Mouse (Mus musculus) erythroblast, embryonic 14.5 days (primary cell): ENCODE results near the gene Mob4. TPM values are rescaled to one million over a fixed set of nuclear protein-coding genes. Genes with fewer than 3 reads are reported as not detected.

ENCODE experiments used
- H3K27me3 ChIP-seq: 2 replicates; pipeline ENCODE4 v1.6.1; 2012; ENCODE audit warnings: inconsistent platforms; ENCODE audit not compliant: control insufficient read depth
- H3K36me3 ChIP-seq: 2 replicates; pipeline ENCODE4 v1.6.1; 2012; ENCODE audit warnings: mild to moderate bottlenecking, inconsistent platforms; ENCODE audit not compliant: control insufficient read depth
- H3K4me1 ChIP-seq: 2 replicates; pipeline ENCODE4 v1.6.1; 2012; ENCODE audit warnings: inconsistent platforms; ENCODE audit not compliant: control insufficient read depth
- H3K4me3 ChIP-seq: replicated peaks from 2 replicates; pipeline ENCODE3; 2012; ENCODE audit warnings: moderate library complexity, mild to moderate bottlenecking, inconsistent platforms
- H3K9me3 ChIP-seq: 2 replicates; pipeline ENCODE4 v1.6.1; 2012; ENCODE audit warnings: low read length, inconsistent platforms, mixed read lengths; ENCODE audit not compliant: control insufficient read depth
- GATA1 ChIP-seq: IDR thresholded peaks from 2 replicates; pipeline ENCODE4 v1.6.1; 2012; ENCODE audit warnings: low read length, inconsistent platforms, mixed read lengths
- TAL1 ChIP-seq: IDR thresholded peaks from 3 replicates; pipeline ENCODE4 v1.6.1; 2012; ENCODE audit warnings: low read length, inconsistent platforms, mixed read lengths
- polyA plus RNA-seq: library from polyadenylated mRNA; stranded (reverse); fragments of >175 nt; gene quantifications from 2 replicates; pipeline ENCODE4 v1.2.3, GENCODE M21; 2012

Mob4 gene
- polyA plus RNA-seq, result 0.29 and 0.73 TPM in 2 replicates

GRCm38 (mm10) chr1:55130943-55131401, at the start of gene Mob4:
Mob4 (plus strand) TSS chr1:55131231.
- Histone ChIP-seq H3K4me3 (peak within 1 kb of the TSS; percentile 100), H3K27me3 (no peaks in the 10 kb centered on the region), H3K9me3 (no peaks in the 10 kb centered on the region), H3K4me1 (peaks cover 37% of the 10 kb centered on the region), H3K36me3 (peaks cover 15% of the 10 kb centered on the region)
- no peak for TF ChIP-seq TAL1
- TF ChIP-seq GATA1, result no peak

- Histone ChIP-seq H3K27me3 (no peaks in the 10 kb centered on the region), H3K4me1 (peaks cover 38% of the 10 kb centered on the region), H3K36me3 (peaks cover 82% of the 10 kb centered on the region), H3K9me3 (no peaks in the 10 kb centered on the region), H3K4me3 (no peak overlapping the region)
- TF ChIP-seq GATA1 (no peak), TAL1 (no peak)
Measured at GRCm38 (mm10) chr1:55082106-55082505, 48.9 kb upstream of the Mob4 start.

GRCm38 (mm10) chr1:55085781-55086366, 45.2 kb upstream of the Mob4 start:
- TF ChIP-seq GATA1, result no peak
- Histone ChIP-seq H3K4me1 (peaks cover 62% of the 10 kb centered on the region), H3K9me3 (no peaks in the 10 kb centered on the region), H3K36me3 (peaks cover 53% of the 10 kb centered on the region), H3K27me3 (no peaks in the 10 kb centered on the region), H3K4me3 (peak overlapping the region; percentile 95)

GRCm38 (mm10) chr1:55086868-55087400, 44.1 kb upstream of the Mob4 start:
- peaks cover 49% of the 10 kb centered on the region for H3K36me3 ChIP-seq
- no peak for TF ChIP-seq TAL1
- TF ChIP-seq GATA1, result no peak
- peak overlapping the region; percentile 95 for H3K4me3 ChIP-seq
- no peaks in the 10 kb centered on the region for H3K9me3 ChIP-seq
- H3K27me3 ChIP-seq, result no peaks in the 10 kb centered on the region
- peaks cover 68% of the 10 kb centered on the region for H3K4me1 ChIP-seq

GRCm38 (mm10) chr1:55087401-55087904, 43.6 kb upstream of the Mob4 start:
- no peaks in the 10 kb centered on the region for H3K27me3 ChIP-seq
- peaks cover 72% of the 10 kb centered on the region for H3K4me1 ChIP-seq
- peak overlapping the region; percentile 95 for H3K4me3 ChIP-seq
- no peaks in the 10 kb centered on the region for H3K9me3 ChIP-seq
- TF ChIP-seq TAL1, result no peak
- TF ChIP-seq GATA1, result no peak
- peaks cover 47% of the 10 kb centered on the region for H3K36me3 ChIP-seq

GRCm38 (mm10) chr1:55087932-55088610, 43.0 kb upstream of the Mob4 start, which contains the start of the genes Hspe1 and Hspd1:
Hspe1 (plus strand) TSS chr1:55088132.
Hspd1 (minus strand) TSS chr1:55088243.
- no peak for TF ChIP-seq GATA1
- no peak for TF ChIP-seq TAL1
- peaks cover 41% of the 10 kb centered on the region for H3K36me3 ChIP-seq
- no peaks in the 10 kb centered on the region for H3K27me3 ChIP-seq
- H3K4me1 ChIP-seq, result peaks cover 74% of the 10 kb centered on the region
- no peaks in the 10 kb centered on the region for H3K9me3 ChIP-seq
- H3K4me3 ChIP-seq, result peak within 1 kb of the TSS; percentile 95

- TF ChIP-seq TAL1, result no peak
- no peak for TF ChIP-seq GATA1
- H3K4me3 ChIP-seq, result peak overlapping the region; percentile 95
- H3K4me1 ChIP-seq, result peaks cover 69% of the 10 kb centered on the region
- H3K27me3 ChIP-seq, result no peaks in the 10 kb centered on the region
- no peaks in the 10 kb centered on the region for H3K9me3 ChIP-seq
- peaks cover 37% of the 10 kb centered on the region for H3K36me3 ChIP-seq
Measured at GRCm38 (mm10) chr1:55088611-55089497, 42.2 kb upstream of the Mob4 start.

- Histone ChIP-seq H3K9me3 (no peaks in the 10 kb centered on the region), H3K4me3 (peak overlapping the region; percentile 95), H3K36me3 (peaks cover 32% of the 10 kb centered on the region), H3K27me3 (no peaks in the 10 kb centered on the region), H3K4me1 (peaks cover 61% of the 10 kb centered on the region)
- TF ChIP-seq TAL1, result no peak
- TF ChIP-seq GATA1, result peak; percentile 58
Measured at GRCm38 (mm10) chr1:55089498-55090064, 41.5 kb upstream of the Mob4 start.
